Mouse (Mus musculus) erythroblast, embryonic 14.5 days (primary cell): Measurements from ENCODE around the gene Lta. TPM values are rescaled to one million over a fixed set of nuclear protein-coding genes. Genes with fewer than 3 reads are reported as not detected.

ENCODE experiments used
- H3K27me3 ChIP-seq: 2 replicates; pipeline ENCODE4 v1.6.1; 2012; ENCODE audit warnings: inconsistent platforms; ENCODE audit not compliant: control insufficient read depth
- H3K36me3 ChIP-seq: 2 replicates; pipeline ENCODE4 v1.6.1; 2012; ENCODE audit warnings: mild to moderate bottlenecking, inconsistent platforms; ENCODE audit not compliant: control insufficient read depth
- H3K4me1 ChIP-seq: 2 replicates; pipeline ENCODE4 v1.6.1; 2012; ENCODE audit warnings: inconsistent platforms; ENCODE audit not compliant: control insufficient read depth
- H3K4me3 ChIP-seq: replicated peaks from 2 replicates; pipeline ENCODE3; 2012; ENCODE audit warnings: moderate library complexity, mild to moderate bottlenecking, inconsistent platforms
- H3K9me3 ChIP-seq: 2 replicates; pipeline ENCODE4 v1.6.1; 2012; ENCODE audit warnings: low read length, inconsistent platforms, mixed read lengths; ENCODE audit not compliant: control insufficient read depth
- GATA1 ChIP-seq: IDR thresholded peaks from 2 replicates; pipeline ENCODE4 v1.6.1; 2012; ENCODE audit warnings: low read length, inconsistent platforms, mixed read lengths
- TAL1 ChIP-seq: IDR thresholded peaks from 3 replicates; pipeline ENCODE4 v1.6.1; 2012; ENCODE audit warnings: low read length, inconsistent platforms, mixed read lengths
- polyA plus RNA-seq: library from polyadenylated mRNA; stranded (reverse); fragments of >175 nt; gene quantifications from 2 replicates; pipeline ENCODE4 v1.2.3, GENCODE M21; 2012

Lta gene
- polyA plus RNA-seq, 1 experiment, result 0.03 TPM

GRCm38 (mm10) chr17:35198946-35199345 lies 6.2 kb downstream of the Lta start:
- Histone ChIP-seq H3K4me3 (no peak overlapping the region), H3K27me3 (peaks cover 79% of the 10 kb centered on the region), H3K36me3 (no peaks in the 10 kb centered on the region), H3K9me3 (no peaks in the 10 kb centered on the region), H3K4me1 (peaks cover 16% of the 10 kb centered on the region)
- TF ChIP-seq GATA1, result no peak
- TF ChIP-seq TAL1, result no peak

DNA sequence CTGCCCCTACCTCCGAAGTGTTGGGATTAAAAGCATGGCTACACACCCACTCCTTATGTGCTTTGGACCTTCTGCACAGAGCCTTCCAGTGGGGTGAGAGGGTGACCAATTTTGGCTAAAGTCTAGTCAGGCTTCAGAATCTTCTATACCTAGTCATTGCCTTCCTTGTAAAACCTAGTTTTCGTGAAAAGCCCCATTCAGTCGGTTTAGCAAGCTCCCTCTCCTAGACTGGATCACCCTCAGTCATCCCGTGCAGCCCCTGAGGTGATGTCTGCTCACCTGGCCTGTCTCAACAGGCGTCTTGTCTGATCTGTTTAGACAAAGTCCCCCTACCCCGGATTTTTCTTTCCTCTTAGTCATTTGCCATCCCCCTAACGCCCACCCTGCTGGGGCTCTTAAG lies 7.1 kb downstream of the Lta start:
- Histone ChIP-seq H3K9me3 (no peaks in the 10 kb centered on the region), H3K27me3 (peaks cover 73% of the 10 kb centered on the region), H3K36me3 (no peaks in the 10 kb centered on the region), H3K4me3 (no peak overlapping the region), H3K4me1 (peaks cover 16% of the 10 kb centered on the region)
- no peak for TF ChIP-seq GATA1
- TF ChIP-seq TAL1, result no peak

DNA sequence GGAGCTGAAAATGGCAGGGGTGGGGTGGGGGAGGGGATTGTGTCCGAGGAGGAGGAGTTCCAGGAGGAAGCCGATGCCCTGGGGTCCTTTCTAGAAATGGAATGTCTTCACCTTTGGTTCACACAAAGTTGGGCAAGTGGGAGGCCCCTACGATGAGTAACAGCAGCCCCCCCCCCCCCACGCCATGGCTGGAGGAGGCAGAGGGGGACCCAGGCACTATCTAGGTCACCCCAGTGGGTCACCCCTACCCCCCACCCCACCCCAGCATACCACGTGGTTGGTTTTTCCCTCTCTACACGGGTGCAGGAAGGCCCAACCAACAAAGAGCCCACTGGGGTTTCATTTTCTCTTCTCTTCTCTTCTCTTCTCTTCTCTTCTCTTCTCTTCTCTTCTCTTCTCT lies 8.0 kb downstream of the Lta start:
- TF ChIP-seq TAL1 (no peak), GATA1 (no peak)
- no peaks in the 10 kb centered on the region for H3K9me3 ChIP-seq
- H3K36me3 ChIP-seq, result no peaks in the 10 kb centered on the region
- peaks cover 68% of the 10 kb centered on the region for H3K27me3 ChIP-seq
- no peak overlapping the region for H3K4me3 ChIP-seq
- H3K4me1 ChIP-seq, result peaks cover 16% of the 10 kb centered on the region

- Histone ChIP-seq H3K4me1 (peaks cover 16% of the 10 kb centered on the region), H3K27me3 (peaks cover 59% of the 10 kb centered on the region), H3K4me3 (no peak overlapping the region), H3K9me3 (no peaks in the 10 kb centered on the region), H3K36me3 (no peaks in the 10 kb centered on the region)
- TF ChIP-seq TAL1, result no peak
- TF ChIP-seq GATA1, result no peak
Measured at GRCm38 (mm10) chr17:35196321-35196641, 8.9 kb downstream of the Lta start.

GRCm38 (mm10) chr17:35195631-35196320 lies 9.4 kb downstream of the Lta start:
- H3K9me3 ChIP-seq, result no peaks in the 10 kb centered on the region
- H3K4me1 ChIP-seq, result peaks cover 16% of the 10 kb centered on the region
- peak overlapping the region; percentile 48 for H3K4me3 ChIP-seq
- TF ChIP-seq GATA1 (no peak), TAL1 (no peak)
- no peaks in the 10 kb centered on the region for H3K36me3 ChIP-seq
- peaks cover 54% of the 10 kb centered on the region for H3K27me3 ChIP-seq

DNA sequence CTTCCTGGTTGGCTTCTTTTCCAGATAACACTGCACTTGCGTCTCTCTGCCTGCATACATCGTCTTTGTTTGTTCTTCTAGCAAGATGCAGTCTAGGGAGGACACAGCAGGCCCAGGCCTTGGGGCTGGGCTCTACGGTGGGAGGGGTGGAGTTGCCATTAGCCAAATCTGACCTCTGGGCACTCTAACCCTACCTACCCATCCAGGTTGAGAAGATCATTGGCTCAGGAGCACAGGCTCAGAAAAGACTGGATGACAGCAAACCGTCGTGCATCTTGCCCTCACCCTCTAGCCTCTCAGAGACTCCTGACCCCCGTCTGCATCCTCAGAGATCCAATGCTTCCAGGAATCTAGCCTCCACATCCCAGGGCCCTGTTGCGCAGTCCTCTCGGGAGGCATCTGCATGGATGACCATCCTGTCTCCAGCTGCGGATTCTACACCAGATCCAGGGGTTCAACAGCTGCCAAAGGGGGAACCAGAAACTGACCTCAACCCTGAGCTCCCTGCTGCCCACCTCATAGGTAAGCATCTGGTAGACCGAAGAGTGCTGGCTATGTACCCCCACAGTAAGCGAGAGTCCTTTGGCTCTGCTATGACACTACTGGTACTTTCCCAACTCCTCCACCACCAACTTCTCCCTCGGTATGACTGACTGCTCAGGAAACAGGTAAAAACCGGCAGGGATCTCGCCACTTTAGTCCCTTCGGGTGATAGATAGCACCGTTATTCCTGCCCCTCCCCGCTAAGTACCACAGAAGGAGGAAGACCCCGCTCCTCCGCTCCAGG lies 10.1 kb downstream of the Lta start:
- Histone ChIP-seq H3K36me3 (no peaks in the 10 kb centered on the region), H3K9me3 (no peaks in the 10 kb centered on the region), H3K4me3 (peak overlapping the region; percentile 48), H3K4me1 (peaks cover 14% of the 10 kb centered on the region), H3K27me3 (peaks cover 47% of the 10 kb centered on the region)
- TF ChIP-seq GATA1 (no peak), TAL1 (no peak)

- Histone ChIP-seq H3K4me1 (peaks cover 14% of the 10 kb centered on the region), H3K36me3 (no peaks in the 10 kb centered on the region), H3K27me3 (peaks cover 43% of the 10 kb centered on the region), H3K4me3 (no peak within 1 kb of the TSS), H3K9me3 (no peaks in the 10 kb centered on the region)
- no peak for TF ChIP-seq TAL1
- TF ChIP-seq GATA1, result no peak
Measured at GRCm38 (mm10) chr17:35193881-35194843, 11.0 kb downstream of the Lta start, which contains the start of gene Ltb. Gene Ltb, plus strand, starts transcription at chr17:35194439.

DNA sequence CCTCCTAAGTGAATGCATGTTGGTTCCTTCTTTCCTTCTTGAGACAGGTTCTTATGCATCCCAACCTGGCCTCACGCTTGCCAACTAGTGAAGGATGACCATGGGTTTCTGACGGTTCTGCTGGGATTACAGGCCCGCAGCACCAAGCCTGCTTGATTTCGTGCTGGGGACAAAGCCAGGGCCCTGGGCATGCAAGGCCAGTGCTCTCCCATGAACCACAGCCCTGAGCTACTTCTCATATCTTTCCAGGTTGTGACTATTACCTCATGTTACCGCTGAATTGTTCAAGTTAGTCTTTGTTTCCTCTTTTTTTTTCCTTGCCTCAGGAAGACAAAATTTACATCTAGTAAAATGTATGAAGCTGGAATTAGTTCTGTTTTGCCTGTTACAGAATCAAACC lies 12.2 kb downstream of the Lta start:
- Histone ChIP-seq H3K4me3 (no peak overlapping the region), H3K4me1 (peaks cover 14% of the 10 kb centered on the region), H3K27me3 (peaks cover 40% of the 10 kb centered on the region), H3K36me3 (no peaks in the 10 kb centered on the region), H3K9me3 (no peaks in the 10 kb centered on the region)
- TF ChIP-seq GATA1, result no peak
- no peak for TF ChIP-seq TAL1
